Mouse (Mus musculus) kidney, adult 8-10 months (tissue): ENCODE measurements around the gene Nprl2.

Experiments used
- DNase-seq, 2 experiments: peaks; one replicate each; pipeline ENCODE4 v3.0.0; 2022

The Nprl2 gene

GRCm38 (mm10) chr9:107538231-107538630 lies 3.8 kb upstream of the Nprl2 start:
- no peak for DNase-seq

- DNase-seq = no peak
Observed at GRCm38 (mm10) chr9:107538711-107539110, 3.3 kb upstream of the Nprl2 start.

GRCm38 (mm10) chr9:107539940-107540339 lies 2.1 kb upstream of the Nprl2 start:
- DNase-seq = no peak

GRCm38 (mm10) chr9:107540420-107540819 lies 1.6 kb upstream of the Nprl2 start:
- no peak for DNase-seq

DNA sequence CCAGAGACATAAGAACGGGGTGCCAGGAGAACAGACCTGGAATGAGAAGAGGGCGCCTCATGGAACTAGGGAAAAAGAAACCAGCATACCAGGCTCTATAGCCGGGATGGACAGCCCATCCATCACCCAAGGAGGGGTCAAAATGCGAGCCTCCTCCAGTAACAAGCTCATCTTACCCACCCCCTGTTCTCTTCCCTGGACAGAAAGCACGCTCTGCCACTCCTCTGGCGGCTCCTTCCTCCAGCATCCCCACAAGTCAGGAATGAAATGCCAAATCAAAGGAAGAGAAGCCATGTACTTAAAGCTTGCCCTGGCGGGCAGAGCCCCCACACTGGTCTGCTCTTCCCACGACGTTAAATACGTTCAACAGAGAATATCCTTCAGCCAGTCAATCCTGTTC lies 1.0 kb upstream of the Nprl2 start:
- no peak for DNase-seq

GRCm38 (mm10) chr9:107542352-107542686 lies 293 bp downstream of the Nprl2 start:
- no peak for DNase-seq

DNA sequence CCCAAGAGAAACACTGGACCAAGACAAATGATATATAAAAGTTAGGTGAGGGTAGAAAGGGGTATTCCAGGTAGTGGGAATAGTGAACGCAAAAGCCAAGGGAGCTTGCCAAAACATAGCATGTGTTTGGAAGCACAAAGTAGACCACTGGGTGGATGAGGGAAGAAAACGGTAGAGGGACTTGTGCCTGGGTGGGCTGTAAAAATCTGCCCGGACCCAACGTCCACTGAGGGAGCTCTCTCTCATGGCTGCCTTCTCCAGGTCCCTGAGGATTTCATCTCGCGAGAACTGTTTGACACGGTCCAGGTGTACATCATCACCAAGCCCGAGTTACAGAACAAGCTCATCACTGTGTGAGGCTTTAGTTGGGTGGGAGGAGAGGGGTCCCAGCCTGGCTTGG lies 695 bp downstream of the Nprl2 start:
- DNase-seq = no peak

GRCm38 (mm10) chr9:107543299-107543698 lies 1.3 kb downstream of the Nprl2 start:
- DNase-seq = no peak

GRCm38 (mm10) chr9:107544196-107544700 lies 2.2 kb downstream of the Nprl2 start:
- no peak for DNase-seq

DNA sequence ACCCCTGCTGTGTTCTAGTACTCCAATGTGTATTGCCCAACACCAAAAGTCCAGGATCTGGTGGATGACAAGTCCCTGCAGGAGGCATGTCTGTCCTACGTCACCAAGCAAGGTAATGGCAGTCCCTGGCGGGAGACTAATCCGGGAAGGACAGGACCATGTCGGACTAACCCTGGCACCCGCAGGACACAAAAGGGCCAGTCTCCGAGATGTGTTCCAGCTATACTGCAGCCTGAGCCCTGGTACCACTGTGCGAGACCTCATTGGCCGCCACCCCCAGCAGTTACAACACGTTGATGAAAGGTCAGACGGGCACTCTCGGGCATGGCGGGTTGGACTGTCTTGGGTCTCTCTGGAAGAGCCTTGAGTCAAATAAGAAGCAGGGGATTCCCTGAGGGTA lies 2.7 kb downstream of the Nprl2 start:
- DNase-seq = no peak

DNA sequence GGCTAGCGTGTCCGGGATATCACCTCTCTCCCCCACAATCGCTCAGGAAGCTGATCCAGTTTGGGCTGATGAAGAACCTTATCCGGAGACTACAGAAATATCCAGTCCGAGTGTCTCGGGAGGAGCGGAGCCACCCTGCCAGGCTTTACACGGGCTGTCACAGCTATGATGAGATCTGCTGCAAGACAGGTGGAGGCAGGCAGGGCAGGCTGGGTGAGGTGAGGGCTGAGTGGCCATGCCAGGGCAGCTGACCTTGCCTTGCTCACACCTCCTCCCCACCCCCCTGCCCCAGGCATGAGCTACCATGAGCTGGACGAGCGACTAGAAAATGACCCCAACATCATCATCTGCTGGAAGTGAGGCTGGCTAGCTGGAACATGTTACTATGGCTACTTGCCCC lies 3.2 kb downstream of the Nprl2 start:
- DNase-seq = no peak

DNA sequence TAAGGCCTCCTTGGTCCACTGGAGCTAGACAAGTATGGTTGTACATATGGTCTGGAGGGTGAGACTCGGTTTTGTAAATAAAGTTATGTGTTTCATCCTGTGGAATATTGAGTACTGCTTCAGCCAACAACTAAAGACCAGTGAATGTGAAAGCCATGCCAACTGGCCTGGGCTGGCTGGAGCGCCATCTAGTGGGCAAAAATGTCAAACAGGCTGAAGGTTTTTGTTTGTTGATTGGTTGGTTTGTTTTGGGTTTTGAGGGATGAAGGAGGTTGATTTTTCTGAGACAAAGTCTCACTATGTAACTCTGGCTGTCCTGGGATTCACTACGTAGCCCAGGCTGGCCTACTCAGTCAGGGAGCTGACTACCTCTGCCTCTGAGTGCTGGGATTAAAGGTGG lies 3.6 kb downstream of the Nprl2 start:
- DNase-seq = peak; percentile 63 to 85

- DNase-seq = peak; percentile 97
Observed at GRCm38 (mm10) chr9:107547026-107547425, 5.0 kb downstream of the Nprl2 start, which contains the start of gene Zmynd10. TSS of gene Zmynd10 (plus strand) at chr9:107547298.

DNA sequence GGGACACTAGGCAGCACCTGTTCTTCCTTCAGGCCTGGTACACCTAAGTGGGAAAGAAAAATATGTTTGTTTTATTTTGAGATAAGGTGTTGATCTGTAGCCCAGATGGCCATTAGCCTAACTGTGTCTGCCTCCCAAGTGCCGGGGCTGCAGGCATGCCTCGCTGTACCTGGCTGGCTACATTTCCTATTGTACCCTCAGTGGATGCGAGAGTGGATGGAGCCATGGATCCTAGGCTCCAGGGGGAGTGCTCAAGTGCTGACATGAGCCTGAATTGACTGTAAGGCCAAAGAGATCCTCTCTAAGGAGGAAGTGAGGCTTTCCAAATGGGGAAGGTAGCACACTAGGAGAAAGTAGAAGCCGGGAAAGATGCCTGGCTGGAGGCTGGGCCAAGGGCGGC lies 5.9 kb downstream of the Nprl2 start:
- peak in 1 of 2 experiments; percentile 22 for DNase-seq

- no peak for DNase-seq
Observed at GRCm38 (mm10) chr9:107548820-107549219, 6.8 kb downstream of the Nprl2 start.

- DNase-seq = no peak
Observed at GRCm38 (mm10) chr9:107549297-107550074, 7.5 kb downstream of the Nprl2 start.

DNA sequence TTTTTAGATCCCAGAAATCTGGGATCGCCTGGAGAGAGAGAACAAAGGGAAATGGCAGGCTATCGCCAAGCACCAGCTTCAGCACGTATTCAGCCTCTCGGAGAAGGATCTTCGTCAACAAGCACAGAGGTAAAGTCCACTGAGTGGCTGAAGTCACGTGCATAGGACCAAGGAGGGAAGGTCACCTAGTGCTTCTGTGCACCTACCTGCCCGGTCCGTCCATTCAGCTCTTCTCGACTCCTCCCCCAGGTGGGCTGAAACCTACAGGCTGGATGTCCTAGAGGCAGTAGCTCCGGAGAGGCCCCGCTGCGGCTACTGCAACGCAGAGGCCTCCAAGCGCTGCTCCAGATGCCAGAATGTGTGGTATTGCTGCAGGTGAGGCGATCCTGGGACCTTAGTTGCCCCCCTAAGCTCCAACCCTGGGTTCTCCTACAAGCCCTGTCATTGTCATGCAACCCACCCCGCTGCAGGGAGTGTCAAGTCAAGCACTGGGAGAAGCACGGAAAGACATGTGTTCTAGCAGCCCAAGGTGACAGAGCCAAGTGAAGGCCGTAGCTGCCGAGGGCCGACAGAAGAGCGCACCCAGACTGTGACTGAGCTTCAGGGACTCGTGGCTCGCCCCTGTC lies 8.6 kb downstream of the Nprl2 start:
- peak; percentile 89 to 93 for DNase-seq

DNA sequence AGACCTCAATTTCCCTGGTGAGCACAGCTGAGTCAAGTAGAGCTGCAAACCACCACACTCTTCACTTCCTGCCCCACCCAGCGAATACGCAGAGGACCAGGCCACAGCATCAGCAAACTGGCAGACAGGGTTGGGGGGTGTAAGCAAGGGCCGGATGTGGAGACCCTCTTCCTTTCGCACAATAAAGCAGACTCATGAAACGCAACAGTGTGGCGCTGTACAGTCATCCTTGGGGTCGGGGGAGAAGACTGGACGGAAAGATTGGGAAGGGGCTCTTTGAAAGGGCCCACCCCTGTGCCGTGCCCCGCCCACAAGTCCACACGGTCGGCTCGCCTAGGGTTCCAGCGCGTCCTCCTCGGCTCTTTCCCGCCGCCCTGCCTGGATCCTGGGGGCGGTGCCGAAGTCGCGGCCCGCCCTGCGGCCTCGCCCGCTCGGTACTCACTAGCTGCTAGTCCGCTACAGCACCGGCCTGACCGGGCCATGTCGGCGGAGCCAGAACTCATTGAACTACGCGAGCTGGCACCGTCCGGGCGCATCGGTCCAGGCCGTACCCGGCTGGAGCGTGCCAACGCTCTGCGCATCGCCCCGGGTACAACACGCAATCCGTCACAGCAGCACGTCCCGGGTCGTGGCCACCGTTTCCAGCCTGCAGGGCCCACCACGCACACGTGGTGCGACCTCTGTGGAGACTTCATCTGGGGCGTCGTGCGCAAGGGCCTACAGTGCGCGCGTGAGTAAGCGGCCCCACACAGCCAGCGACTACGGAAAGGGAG lies 9.3 kb downstream of the Nprl2 start, which contains the start of gene Rassf1:
Rassf1 (plus strand) TSS at position 439 of the 773 bp plus-strand sequence.
- DNase-seq = peak; percentile 81 to 82

DNA sequence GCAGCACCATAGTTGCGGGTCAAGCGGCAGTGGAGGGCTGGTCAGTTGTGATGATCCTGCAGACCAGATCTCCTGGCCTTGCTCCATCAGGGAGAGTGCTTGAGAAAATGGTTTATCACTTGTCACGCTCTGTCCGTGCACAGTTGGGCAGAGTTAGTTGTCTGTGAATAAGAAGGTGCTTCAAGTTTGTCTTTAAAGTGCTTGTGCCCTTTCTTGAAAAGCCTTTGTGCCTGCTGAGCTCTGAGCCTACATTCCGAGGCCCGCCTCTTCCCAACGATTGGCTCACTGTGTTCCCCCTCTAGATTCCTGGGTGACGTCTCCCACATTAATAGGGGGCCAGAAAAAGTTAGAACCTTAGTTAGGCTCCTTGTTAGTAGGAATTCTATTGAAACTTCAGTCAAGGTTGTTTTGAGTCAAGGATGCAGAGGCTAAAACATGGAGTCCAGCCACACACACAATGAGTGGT lies 9.9 kb downstream of the Nprl2 start:
- no peak for DNase-seq

DNA sequence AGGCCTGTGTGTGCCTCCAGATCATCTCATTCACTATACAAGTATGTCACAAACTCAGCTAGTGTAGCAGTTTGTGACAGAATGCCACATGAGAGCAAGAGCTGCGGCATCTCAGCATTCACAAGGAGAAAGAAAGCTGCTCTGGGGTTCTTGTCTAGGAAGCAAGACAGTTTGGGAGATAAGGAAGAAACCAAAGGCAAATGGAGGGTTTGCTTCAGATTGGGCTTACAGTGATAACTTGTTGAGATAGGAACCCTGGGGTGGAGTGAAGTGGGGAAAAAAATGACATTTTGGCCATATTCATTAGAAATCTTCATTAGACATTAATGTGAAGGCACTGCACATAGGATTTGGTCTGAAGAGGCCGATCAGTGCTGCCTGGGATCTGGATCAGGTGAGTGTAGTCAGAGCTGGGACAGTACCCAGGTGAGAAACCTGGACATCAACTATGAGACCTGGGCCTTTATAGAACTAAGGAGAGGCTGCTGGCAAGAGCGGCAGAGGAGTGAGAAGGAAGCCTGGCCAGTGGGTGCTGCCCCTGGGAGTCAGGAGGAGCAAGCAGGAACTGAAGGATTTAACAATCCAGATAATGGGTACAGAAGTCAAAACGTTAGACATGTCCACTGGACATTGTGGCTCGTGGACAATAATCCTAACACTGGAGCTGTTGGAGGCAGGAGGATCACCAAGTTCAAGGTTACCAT lies 10.8 kb downstream of the Nprl2 start:
- no peak for DNase-seq

- no peak for DNase-seq
Observed at GRCm38 (mm10) chr9:107553541-107554318, 11.7 kb downstream of the Nprl2 start.

DNA sequence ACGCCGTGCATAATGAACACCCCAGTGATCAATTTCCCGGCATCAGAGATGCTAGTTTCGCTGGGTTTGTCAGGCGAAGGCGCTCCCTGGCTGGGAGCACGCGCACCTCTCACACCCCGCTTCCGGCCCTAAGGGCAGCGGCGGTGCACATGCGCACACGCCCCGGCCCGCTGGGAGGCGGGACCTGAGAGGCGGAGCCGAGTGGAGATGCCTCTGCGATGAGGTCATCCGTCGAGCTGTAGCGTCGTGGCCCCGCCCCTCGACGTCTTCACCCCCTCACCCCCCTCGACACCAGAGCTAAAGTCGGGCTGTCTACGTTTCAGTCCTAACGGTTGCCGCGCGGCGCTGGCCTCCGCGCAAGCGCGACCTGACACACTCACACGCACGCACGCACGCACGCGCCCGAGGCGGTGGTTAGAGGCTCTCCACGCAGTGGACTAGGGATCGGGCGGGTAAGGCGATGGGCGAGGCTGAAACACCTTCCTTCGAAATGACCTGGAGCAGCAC lies 12.3 kb downstream of the Nprl2 start:
- DNase-seq = peak; percentile 95
